Mouse (Mus musculus): ENCODE measurements around the gene Gm28048.

- TF ChIP-seq POLR2A (IDR thresholded peaks at IDR 0.05; ENCODE audit: borderline replicate concordance, insufficient read depth, low read length) (no peak), CTCF (IDR thresholded peaks at IDR 0.05; ENCODE audit: borderline replicate concordance, insufficient read depth, low read depth, low read length) (no peak)
Measured at GRCm38 (mm10) chr11:22995461-22995860, 13.6 kb upstream of the Gm28048 start.

All from cerebellum, adult 2 months (tissue).